Mouse (Mus musculus) heart, embryonic 14.5 days (tissue): Measurements from ENCODE around the gene Acss2. TPM values are rescaled to one million over a fixed set of nuclear protein-coding genes. Genes with fewer than 3 reads are reported as not detected.

Source experiments
- ATAC-seq: fragments of 200-750 bp; cut with Nextera tagmentation; 2 replicates; pipeline ENCODE4 v1.8.0; 2017; ENCODE audit warnings: low read depth, moderate TSS enrichment; ENCODE audit not compliant: insufficient number of reproducible peaks, insufficient read depth, low FRiP score
- H3K27ac ChIP-seq, 2 experiments: fragments of 200-500 bp in 1 of 2; fragments of 300-500 bp in 1 of 2; sonication (generic) in 1 of 2; replicated peaks in 1 of 2; 2 replicates each; pipeline ENCODE4 v1.5.1; 2012 to 2014; ENCODE audit warnings: low read depth in 2 of 2, low read length in 2 of 2, control low read depth in 1 of 2, mild to moderate bottlenecking in 1 of 2, mixed read lengths in 1 of 2; ENCODE audit not compliant: control insufficient read depth in 1 of 2, insufficient read depth in 1 of 2
- H3K27me3 ChIP-seq: fragments of 300-500 bp; sonication (generic); 2 replicates; pipeline ENCODE4 v1.6.1; 2014; ENCODE audit warnings: mild to moderate bottlenecking, low read length, control low read depth; ENCODE audit not compliant: control insufficient read depth, insufficient read depth
- H3K36me3 ChIP-seq: fragments of 300-500 bp; sonication (generic); 2 replicates; pipeline ENCODE4 v1.6.1; 2014; ENCODE audit warnings: mild to moderate bottlenecking, control low read depth, low read length, mixed read lengths; ENCODE audit not compliant: control insufficient read depth, insufficient read depth
- H3K4me1 ChIP-seq, 2 experiments: fragments of 200-500 bp in 1 of 2; fragments of 300-500 bp in 1 of 2; sonication (generic) in 1 of 2; 2 replicates each; pipeline ENCODE4 v1.6.1; 2012 to 2014; ENCODE audit warnings: low read length in 2 of 2, control low read depth in 1 of 2, mixed read lengths in 1 of 2; ENCODE audit not compliant: control insufficient read depth in 2 of 2, insufficient read depth in 2 of 2
- H3K4me2 ChIP-seq: fragments of 300-500 bp; sonication (generic); 2 replicates; pipeline ENCODE4 v1.6.1; 2014; ENCODE audit warnings: mild to moderate bottlenecking, low read length
- H3K4me3 ChIP-seq, 2 experiments: fragments of 200-500 bp in 1 of 2; fragments of 300-500 bp in 1 of 2; sonication (generic) in 1 of 2; 2 replicates each; pipeline ENCODE4 v1.5.1; 2012 to 2014; ENCODE audit warnings: low read length in 2 of 2, mild to moderate bottlenecking in 2 of 2, control low read depth in 1 of 2, low read depth in 1 of 2, moderate library complexity in 1 of 2; ENCODE audit not compliant: control insufficient read depth in 1 of 2, insufficient read depth in 1 of 2
- H3K9ac ChIP-seq: fragments of 300-500 bp; sonication (generic); 2 replicates; pipeline ENCODE4 v1.6.1; 2014; ENCODE audit warnings: mild to moderate bottlenecking, low read length
- H3K9me3 ChIP-seq: fragments of 300-500 bp; sonication (generic); 2 replicates; pipeline ENCODE4 v1.6.1; 2016; ENCODE audit warnings: low read length, control low read depth; ENCODE audit not compliant: control insufficient read depth
- WGBS: fragments of 180-500 bp; shearing (Covaris S2); extraction: QIAGEN DNeasy Blood & Tissue Kit; methylation state at CpG from one replicate; pipeline ENCODE4 v1.1.7; 2014; 5-methylcytosine and 5-hydroxymethylcytosine counted together
- polyA plus RNA-seq: library from polyadenylated mRNA; unstranded; fragments of >200 nt; fragmentation: Nextera tagmentation; extraction: Ambion mirVana; gene quantifications from 2 replicates; pipeline ENCODE4 v1.2.1, GENCODE M21; 2014

Acss2 gene
- polyA plus RNA-seq, 1 experiment from 2014 or later: 19.8 TPM

- Histone ChIP-seq H3K27me3 (no peaks in the 10 kb centered on the region), H3K4me1 (peaks cover 17 to 40% of the 10 kb centered on the region in 2 experiments), H3K4me2 (peak within 1 kb of the TSS; percentile 82), H3K36me3 (peaks cover 29% of the 10 kb centered on the region), H3K9me3 (no peaks in the 10 kb centered on the region), H3K9ac (peak within 1 kb of the TSS; percentile 83), H3K4me3 (peak within 1 kb of the TSS; percentile 55 to 61), H3K27ac (peak within 1 kb of the TSS; percentile 90 to 93)
- peak; percentile 57 for ATAC-seq
- WGBS: 12% methylated on average over 4 of the region's 4 CpGs
These were observed 93.2 kb downstream of the Acss2 start, which contains the start of gene Myh7b for GRCm38 (mm10) chr2:155610978-155611377. Gene Myh7b (plus strand): TSS chr2:155611212.

GRCm38 (mm10) chr2:155611834-155612550 lies 94.2 kb downstream of the Acss2 start:
- Histone ChIP-seq H3K4me3 (peak overlapping the region; percentile 55 to 61), H3K36me3 (peaks cover 39% of the 10 kb centered on the region), H3K9me3 (no peaks in the 10 kb centered on the region), H3K9ac (peak overlapping the region; percentile 83), H3K27ac (peak overlapping the region; percentile 90 to 93), H3K4me1 (peaks cover 12 to 30% of the 10 kb centered on the region in 2 experiments), H3K27me3 (no peaks in the 10 kb centered on the region), H3K4me2 (peak overlapping the region; percentile 82)
- WGBS: 43% methylated on average over 9 of the region's 9 CpGs
- ATAC-seq: no peak

- Histone ChIP-seq H3K27me3 (no peaks in the 10 kb centered on the region), H3K9me3 (no peaks in the 10 kb centered on the region), H3K9ac (peak overlapping the region; percentile 83), H3K4me3 (peak overlapping the region; percentile 55 to 61), H3K4me1 (peaks cover 10 to 27% of the 10 kb centered on the region in 2 experiments), H3K36me3 (peaks cover 52% of the 10 kb centered on the region), H3K27ac (peak overlapping the region; percentile 28 to 90), H3K4me2 (peak overlapping the region; percentile 82)
- peak; percentile 80 for ATAC-seq
- WGBS: 1% methylated on average over 20 of the region's 20 CpGs
These were observed 95.6 kb downstream of the Acss2 start for GRCm38 (mm10) chr2:155613326-155613755.

- peak overlapping the region in 1 of 2 experiments; percentile 90; a peak in 1 of 4 replicates for H3K27ac ChIP-seq
- H3K36me3 ChIP-seq: peaks cover 59% of the 10 kb centered on the region
- no peak for ATAC-seq
- peak overlapping the region; percentile 83 for H3K9ac ChIP-seq
- no peaks in the 10 kb centered on the region for H3K27me3 ChIP-seq
- peaks cover 10 to 27% of the 10 kb centered on the region in 2 experiments for H3K4me1 ChIP-seq
- H3K4me2 ChIP-seq: peak overlapping the region; percentile 82
- peak overlapping the region; percentile 55 to 61 for H3K4me3 ChIP-seq
- WGBS: 48% methylated on average over 8 of the region's 8 CpGs
- H3K9me3 ChIP-seq: no peaks in the 10 kb centered on the region
These were observed 96.2 kb downstream of the Acss2 start for GRCm38 (mm10) chr2:155613953-155614352.

GRCm38 (mm10) chr2:155616971-155617370 lies 99.2 kb downstream of the Acss2 start:
- Histone ChIP-seq H3K36me3 (peaks cover 89% of the 10 kb centered on the region), H3K27me3 (no peaks in the 10 kb centered on the region), H3K9me3 (no peaks in the 10 kb centered on the region), H3K4me3 (no peak overlapping the region), H3K27ac (no peak overlapping the region), H3K4me1 (peaks cover 6 to 20% of the 10 kb centered on the region in 2 experiments; a peak in 2 of 4 replicates), H3K4me2 (no peak overlapping the region), H3K9ac (no peak overlapping the region)
- 46% methylated on average over 6 of the region's 6 CpGs for WGBS
- ATAC-seq: no peak

- ATAC-seq: 0 out of 2 replicates have a peak, but pooled peaks have one; percentile 35
- WGBS: 18% methylated on average over 8 of the region's 8 CpGs
- H3K36me3 ChIP-seq: peaks cover 100% of the 10 kb centered on the region
- H3K27ac ChIP-seq: no peak overlapping the region
- no peak overlapping the region for H3K9ac ChIP-seq
- H3K27me3 ChIP-seq: no peaks in the 10 kb centered on the region
- H3K4me3 ChIP-seq: no peak overlapping the region
- H3K4me1 ChIP-seq: 0 out of 4 replicates have a peak, but pooled peaks cover 0 to 3% of the 10 kb centered on the region in 2 experiments
- no peak overlapping the region for H3K4me2 ChIP-seq
- no peaks in the 10 kb centered on the region for H3K9me3 ChIP-seq
These were observed 102.1 kb downstream of the Acss2 start for GRCm38 (mm10) chr2:155619817-155620216.

GRCm38 (mm10) chr2:155622606-155623005 lies 104.9 kb downstream of the Acss2 start:
- Histone ChIP-seq H3K4me1 (no peaks in the 10 kb centered on the region), H3K4me3 (no peak overlapping the region), H3K27ac (no peak overlapping the region), H3K4me2 (no peak overlapping the region), H3K27me3 (no peaks in the 10 kb centered on the region), H3K36me3 (peaks cover 100% of the 10 kb centered on the region), H3K9ac (no peak overlapping the region), H3K9me3 (no peaks in the 10 kb centered on the region)
- 36% methylated on average over 11 of the region's 11 CpGs for WGBS
- ATAC-seq: no peak
